Mouse (Mus musculus) hindbrain, embryonic 12.5 days (tissue): Measurements from ENCODE around the gene Slc17a3. TPM values are rescaled to one million over a fixed set of nuclear protein-coding genes. Genes with fewer than 3 reads are reported as not detected.

Source experiments
- ATAC-seq: fragments of 200-750 bp; cut with Nextera tagmentation; 2 replicates; pipeline ENCODE4 v1.8.0; 2017; ENCODE audit warnings: moderate TSS enrichment; ENCODE audit not compliant: low FRiP score
- H3K27ac ChIP-seq: fragments of 300-500 bp; sonication (generic); 2 replicates; pipeline ENCODE4 v1.5.1; 2016; ENCODE audit warnings: mild to moderate bottlenecking
- H3K27me3 ChIP-seq: fragments of 300-500 bp; sonication (generic); 2 replicates; pipeline ENCODE4 v1.6.1; 2016; ENCODE audit warnings: mild to moderate bottlenecking
- H3K36me3 ChIP-seq: fragments of 300-500 bp; sonication (generic); 2 replicates; pipeline ENCODE4 v1.6.1; 2016; ENCODE audit warnings: mild to moderate bottlenecking
- H3K4me1 ChIP-seq: fragments of 300-500 bp; sonication (generic); 2 replicates; pipeline ENCODE4 v1.6.1; 2016
- H3K4me2 ChIP-seq: fragments of 300-500 bp; sonication (generic); replicated peaks from 2 replicates; pipeline ENCODE4 v1.6.1; 2016; ENCODE audit warnings: mild to moderate bottlenecking
- H3K4me3 ChIP-seq: fragments of 300-500 bp; sonication (generic); 2 replicates; pipeline ENCODE4 v1.5.1; 2016; ENCODE audit warnings: mild to moderate bottlenecking
- H3K9ac ChIP-seq: fragments of 300-500 bp; sonication (generic); 2 replicates; pipeline ENCODE4 v1.6.1; 2016; ENCODE audit warnings: mild to moderate bottlenecking, moderate library complexity
- H3K9me3 ChIP-seq: fragments of 300-500 bp; sonication (generic); replicated peaks from 2 replicates; pipeline ENCODE4 v1.6.1; 2016; ENCODE audit warnings: mild to moderate bottlenecking
- WGBS: fragments of 180-500 bp; shearing (Covaris S2); methylation state at CpG from one replicate; pipeline ENCODE4 v1.1.7; 2016; 5-methylcytosine and 5-hydroxymethylcytosine counted together
- polyA plus RNA-seq: library from polyadenylated mRNA; unstranded; fragments of >200 nt; fragmentation: Nextera tagmentation; extraction: Ambion mirVana; gene quantifications from 2 replicates; pipeline ENCODE4 v1.2.1, GENCODE M21; 2016

Gene Slc17a3
- polyA plus RNA-seq, 1 experiment from 2014 or later, result not detected

DNA sequence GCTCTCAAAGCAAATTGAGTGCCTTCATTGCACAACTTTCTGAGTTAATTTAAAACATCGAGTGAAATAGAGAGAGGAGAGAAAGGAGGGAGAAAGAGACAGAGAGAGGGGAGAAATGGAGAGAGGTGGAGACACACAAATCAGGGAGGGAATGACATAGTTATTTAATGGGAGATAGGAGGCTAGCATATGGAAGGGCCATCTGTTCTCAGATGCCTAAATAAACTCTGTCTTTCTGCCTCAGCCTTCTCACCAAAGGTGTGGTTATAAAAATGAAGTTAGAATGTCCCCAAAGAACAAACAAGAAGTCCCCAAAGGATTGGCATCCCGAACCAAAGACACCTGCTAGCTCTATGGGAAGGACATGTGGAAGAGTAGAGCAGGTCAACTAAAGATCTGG, 10.1 kb downstream of the Slc17a3 start:
- Histone ChIP-seq H3K27me3 (no peaks in the 10 kb centered on the region), H3K4me1 (no peaks in the 10 kb centered on the region), H3K9ac (no peak overlapping the region), H3K9me3 (no peaks in the 10 kb centered on the region), H3K4me3 (no peak overlapping the region), H3K4me2 (no peak overlapping the region), H3K36me3 (no peaks in the 10 kb centered on the region), H3K27ac (no peak overlapping the region)
- WGBS, result 91% methylated on average over 2 of the region's 2 CpGs
- no peak for ATAC-seq

DNA sequence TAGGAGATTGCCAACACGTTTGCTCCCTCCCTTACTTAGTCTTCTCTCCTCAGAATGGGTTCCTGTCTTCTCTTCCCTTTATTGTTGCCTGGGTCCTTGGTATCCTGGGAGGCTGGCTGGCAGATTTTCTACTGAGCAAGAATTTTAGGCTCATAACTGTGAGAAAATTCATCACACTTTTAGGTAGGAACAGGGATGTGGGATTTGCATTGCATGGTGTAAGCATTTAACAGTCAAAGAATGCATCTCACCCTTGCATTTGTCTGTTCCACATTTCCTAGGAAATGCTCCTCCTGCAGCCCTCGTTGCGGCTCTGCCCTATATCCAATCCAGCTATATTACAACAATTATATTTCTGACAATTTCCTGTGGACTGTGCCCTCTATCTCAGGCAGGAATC, 17.2 kb downstream of the Slc17a3 start:
- H3K4me3 ChIP-seq, result no peak overlapping the region
- no peaks in the 10 kb centered on the region for H3K36me3 ChIP-seq
- no peaks in the 10 kb centered on the region for H3K27me3 ChIP-seq
- no peak for ATAC-seq
- WGBS, result 64% methylated on average over 3 of the region's 3 CpGs
- no peak overlapping the region for H3K9ac ChIP-seq
- H3K27ac ChIP-seq, result no peak overlapping the region
- no peaks in the 10 kb centered on the region for H3K9me3 ChIP-seq
- H3K4me2 ChIP-seq, result no peak overlapping the region
- H3K4me1 ChIP-seq, result no peaks in the 10 kb centered on the region

DNA sequence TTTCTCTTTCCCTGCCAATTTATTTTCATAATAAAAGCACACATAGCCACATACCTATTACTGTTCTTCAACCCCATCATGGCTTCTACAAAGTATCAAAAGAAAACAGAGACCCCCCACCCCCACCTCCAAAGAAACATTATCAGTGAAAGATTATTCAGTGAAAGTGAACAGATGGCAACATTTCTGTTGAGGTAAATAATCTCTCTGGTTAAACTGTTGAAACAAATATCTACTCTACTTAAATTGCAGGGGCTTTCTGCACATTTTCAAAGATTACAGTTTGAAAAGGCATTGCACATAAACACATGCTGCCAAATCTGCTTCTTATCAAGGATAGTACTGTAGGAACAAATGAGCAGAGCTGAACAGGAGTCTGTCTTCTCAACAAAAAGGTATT, 22.6 kb downstream of the Slc17a3 start:
- no peak for ATAC-seq
- Histone ChIP-seq H3K36me3 (no peaks in the 10 kb centered on the region), H3K4me3 (no peak overlapping the region), H3K4me2 (no peak overlapping the region), H3K27me3 (no peaks in the 10 kb centered on the region), H3K9me3 (no peaks in the 10 kb centered on the region), H3K27ac (no peak overlapping the region), H3K4me1 (no peaks in the 10 kb centered on the region), H3K9ac (no peak overlapping the region)

DNA sequence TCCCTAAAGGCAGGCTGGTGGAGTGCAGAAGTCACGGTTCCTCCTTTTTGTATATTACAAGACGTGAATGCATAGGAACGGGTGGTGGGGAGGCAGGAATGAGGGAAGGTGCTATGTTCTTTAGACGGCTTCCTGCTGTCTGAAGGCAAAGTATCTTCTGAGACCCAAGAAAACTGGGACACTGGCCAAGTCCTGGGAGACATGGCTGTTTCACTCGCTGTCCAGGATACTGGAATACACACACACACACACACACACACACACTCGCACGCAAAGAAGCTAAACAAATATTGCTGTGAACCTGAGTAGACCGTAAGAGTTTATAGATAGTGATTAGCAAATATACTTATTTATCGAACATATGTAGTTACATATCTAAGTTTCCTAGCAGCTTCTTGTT, 25.5 kb downstream of the Slc17a3 start:
- H3K36me3 ChIP-seq, result no peaks in the 10 kb centered on the region
- no peak for ATAC-seq
- no peak overlapping the region for H3K27ac ChIP-seq
- no peak overlapping the region for H3K4me2 ChIP-seq
- H3K4me1 ChIP-seq, result no peaks in the 10 kb centered on the region
- H3K27me3 ChIP-seq, result no peaks in the 10 kb centered on the region
- H3K9me3 ChIP-seq, result no peaks in the 10 kb centered on the region
- 90% methylated on average over 9 of the region's 9 CpGs for WGBS
- H3K4me3 ChIP-seq, result no peak overlapping the region
- H3K9ac ChIP-seq, result no peak overlapping the region

DNA sequence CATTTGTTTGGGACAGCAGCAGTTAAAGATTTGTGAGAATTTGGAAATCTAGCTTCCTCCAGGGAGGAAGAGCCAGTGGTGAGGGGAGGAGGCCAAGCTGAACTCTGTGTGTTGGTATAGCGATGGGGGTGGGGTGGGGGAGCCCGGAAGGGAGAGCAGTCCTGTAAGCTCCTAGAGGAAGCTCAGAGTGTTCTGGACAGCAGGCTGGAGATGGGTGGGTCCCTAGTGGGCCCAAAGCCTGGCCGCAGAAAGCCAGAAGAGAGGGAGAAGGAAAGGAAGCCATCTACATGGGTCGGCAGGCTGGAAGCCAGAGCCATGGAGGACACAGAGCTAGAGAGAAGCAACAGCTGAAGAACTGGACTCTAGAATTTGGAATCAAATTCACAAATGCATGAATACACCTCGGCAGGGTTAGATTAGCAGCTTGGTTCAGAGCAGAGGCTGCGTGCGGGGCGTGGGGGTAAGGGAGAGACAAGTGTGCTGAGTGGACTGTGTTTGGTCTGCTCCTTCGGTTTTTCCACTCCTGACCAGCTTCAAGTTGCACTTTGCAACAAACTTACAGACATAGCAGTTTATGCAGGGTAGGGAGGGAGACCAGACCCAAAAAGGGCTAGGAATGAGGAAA, 27.0 kb downstream of the Slc17a3 start:
- Histone ChIP-seq H3K9me3 (no peaks in the 10 kb centered on the region), H3K4me3 (no peak overlapping the region), H3K4me1 (no peaks in the 10 kb centered on the region), H3K9ac (no peak overlapping the region), H3K36me3 (no peaks in the 10 kb centered on the region), H3K27ac (no peak overlapping the region), H3K4me2 (no peak overlapping the region), H3K27me3 (no peaks in the 10 kb centered on the region)
- 82% methylated on average over 9 of the region's 9 CpGs for WGBS
- ATAC-seq, result no peak

DNA sequence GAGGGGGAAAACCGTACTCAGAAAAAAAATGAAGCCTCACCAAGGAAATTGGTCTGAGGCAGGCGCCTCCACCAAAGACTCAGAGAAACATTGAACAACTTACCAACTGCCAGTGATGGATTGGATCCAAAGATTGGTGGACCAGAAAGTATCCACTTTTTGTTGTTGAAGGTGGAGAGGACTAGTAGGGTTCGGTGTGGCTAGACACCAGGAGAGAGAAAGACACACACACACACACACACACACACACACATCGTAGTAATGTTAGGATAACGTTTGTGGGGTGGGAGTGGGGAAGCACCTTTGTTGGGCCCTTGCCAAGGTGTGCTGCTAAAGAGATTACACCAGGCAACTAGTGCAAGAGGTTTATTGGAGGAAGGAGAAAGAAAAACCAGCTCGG, 27.8 kb downstream of the Slc17a3 start:
- no peaks in the 10 kb centered on the region for H3K9me3 ChIP-seq
- no peaks in the 10 kb centered on the region for H3K4me1 ChIP-seq
- WGBS, result 92% methylated on average over 6 of the region's 6 CpGs
- H3K4me3 ChIP-seq, result no peak overlapping the region
- no peak for ATAC-seq
- H3K27ac ChIP-seq, result no peak overlapping the region
- H3K27me3 ChIP-seq, result no peaks in the 10 kb centered on the region
- H3K36me3 ChIP-seq, result no peaks in the 10 kb centered on the region
- H3K9ac ChIP-seq, result no peak overlapping the region
- no peak overlapping the region for H3K4me2 ChIP-seq

DNA sequence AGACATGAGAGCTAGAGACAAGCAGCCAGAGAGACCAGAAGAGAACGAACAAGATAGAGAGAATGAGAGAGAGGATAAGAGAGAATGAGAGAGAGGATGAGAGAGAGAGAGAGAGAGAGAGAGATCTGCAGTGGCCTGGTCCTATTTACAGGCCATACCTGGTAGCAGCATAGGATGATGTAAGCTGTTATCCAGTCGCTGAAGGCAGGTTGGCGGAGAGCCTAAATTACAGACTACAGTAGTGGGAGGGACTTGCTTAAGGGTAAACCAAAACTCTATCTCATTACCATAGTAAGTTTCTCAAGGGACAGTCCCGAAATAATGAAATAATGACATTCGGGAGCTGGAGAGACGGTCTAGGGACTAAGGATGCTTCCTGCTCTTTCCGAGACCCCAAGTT, 28.2 kb downstream of the Slc17a3 start, which contains the start of gene Slc17a1:
TSS of gene Slc17a1 (plus strand) at position 346 of the 400 bp plus-strand sequence.
- no peaks in the 10 kb centered on the region for H3K27me3 ChIP-seq
- no peak within 1 kb of the TSS for H3K27ac ChIP-seq
- whole genome bisulfite sequencing, result 92% methylated on average over 7 of the region's 7 CpGs
- H3K4me1 ChIP-seq, result no peaks in the 10 kb centered on the region
- no peak for ATAC-seq
- no peak within 1 kb of the TSS for H3K9ac ChIP-seq
- H3K9me3 ChIP-seq, result no peaks in the 10 kb centered on the region
- H3K36me3 ChIP-seq, result no peaks in the 10 kb centered on the region
- H3K4me2 ChIP-seq, result no peak within 1 kb of the TSS
- no peak within 1 kb of the TSS for H3K4me3 ChIP-seq

DNA sequence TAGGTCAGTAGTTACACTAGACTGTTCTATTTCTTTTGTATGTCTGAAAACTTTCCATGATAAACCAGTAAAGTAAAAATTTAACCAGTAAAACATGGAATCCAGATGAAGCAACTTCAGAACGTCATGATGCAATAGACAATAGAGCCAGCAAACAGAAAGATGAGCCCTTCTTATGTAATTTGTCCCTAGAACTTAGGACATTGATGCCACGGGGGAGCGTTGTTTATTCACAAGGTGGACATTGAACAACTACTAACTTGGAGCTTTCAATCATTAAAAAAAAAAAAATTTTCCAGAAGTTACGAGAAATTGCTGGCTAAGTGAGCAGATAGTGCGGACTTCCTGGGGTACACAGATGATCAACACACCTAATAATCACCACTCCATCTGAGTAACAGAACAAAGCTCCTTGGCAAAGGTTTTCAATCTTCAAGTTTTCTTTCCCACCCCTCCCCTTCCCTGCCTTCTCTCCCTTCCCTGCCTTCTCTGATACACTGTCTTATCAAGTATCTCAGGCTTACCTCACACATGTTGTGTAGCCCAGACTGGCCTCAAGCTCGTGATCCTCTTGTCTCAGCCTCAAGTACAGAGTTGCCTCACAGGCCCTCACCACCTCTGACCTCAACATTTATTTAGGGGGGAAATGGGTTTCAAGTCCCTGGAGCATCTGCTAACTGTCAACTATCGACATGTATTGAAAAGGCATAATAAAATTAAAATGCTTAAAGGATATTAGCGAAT, 29.7 kb downstream of the Slc17a3 start:
- H3K4me2 ChIP-seq, result no peak overlapping the region
- WGBS, result 88% methylated on average over 8 of the region's 8 CpGs
- H3K4me3 ChIP-seq, result no peak overlapping the region
- H3K4me1 ChIP-seq, result no peaks in the 10 kb centered on the region
- H3K36me3 ChIP-seq, result no peaks in the 10 kb centered on the region
- no peak overlapping the region for H3K9ac ChIP-seq
- no peaks in the 10 kb centered on the region for H3K27me3 ChIP-seq
- no peak for ATAC-seq
- H3K9me3 ChIP-seq, result no peaks in the 10 kb centered on the region
- no peak overlapping the region for H3K27ac ChIP-seq

DNA sequence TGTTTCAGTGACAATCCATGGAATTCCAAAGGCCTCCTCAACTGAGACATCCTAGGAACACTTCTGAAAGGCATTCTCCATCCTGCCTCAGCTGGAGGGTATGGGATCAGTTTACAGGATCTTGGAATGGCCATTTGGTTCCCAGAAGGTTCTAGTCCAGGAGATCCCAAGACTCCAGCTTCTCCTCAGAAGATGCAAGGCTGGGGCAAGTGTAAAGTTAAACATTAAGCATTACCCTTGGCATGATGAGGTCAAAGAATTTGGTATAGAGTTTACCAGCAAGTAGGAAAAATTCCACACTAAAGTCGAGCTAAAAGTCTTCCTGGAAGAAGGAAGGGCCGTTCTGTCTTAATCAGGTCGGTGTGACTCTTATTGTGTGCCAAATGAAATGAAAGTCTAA, 30.8 kb downstream of the Slc17a3 start:
- H3K27me3 ChIP-seq, result no peaks in the 10 kb centered on the region
- H3K36me3 ChIP-seq, result no peaks in the 10 kb centered on the region
- ATAC-seq, result no peak
- 89% methylated on average over 3 of the region's 3 CpGs for WGBS
- no peak overlapping the region for H3K4me2 ChIP-seq
- H3K4me3 ChIP-seq, result no peak overlapping the region
- no peak overlapping the region for H3K27ac ChIP-seq
- H3K4me1 ChIP-seq, result no peaks in the 10 kb centered on the region
- H3K9ac ChIP-seq, result no peak overlapping the region
- H3K9me3 ChIP-seq, result no peaks in the 10 kb centered on the region

DNA sequence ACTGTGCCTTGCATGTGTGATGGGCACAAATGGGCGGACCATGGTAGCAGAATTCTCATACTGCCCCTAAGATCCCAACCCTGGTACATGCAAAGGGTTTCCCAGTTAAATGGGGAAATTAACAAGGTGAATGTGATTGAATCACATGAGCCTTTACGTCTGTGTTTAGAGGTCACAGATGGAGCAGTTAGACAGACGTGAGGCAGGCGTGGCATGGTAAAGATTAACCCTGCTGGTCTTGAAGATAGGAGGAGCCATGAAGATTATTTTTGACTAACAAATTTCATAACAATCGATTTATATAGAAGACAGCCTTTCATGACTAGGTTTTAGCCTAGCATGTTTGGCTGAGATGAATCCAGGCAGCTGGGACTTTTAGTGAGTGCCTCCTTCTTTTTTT, 33.9 kb downstream of the Slc17a3 start:
- H3K27ac ChIP-seq, result no peak overlapping the region
- no peaks in the 10 kb centered on the region for H3K27me3 ChIP-seq
- H3K4me1 ChIP-seq, result no peaks in the 10 kb centered on the region
- no peak overlapping the region for H3K9ac ChIP-seq
- ATAC-seq, result no peak
- H3K4me3 ChIP-seq, result no peak overlapping the region
- no peaks in the 10 kb centered on the region for H3K36me3 ChIP-seq
- no peaks in the 10 kb centered on the region for H3K9me3 ChIP-seq
- H3K4me2 ChIP-seq, result no peak overlapping the region
- WGBS, result 83% methylated on average over 5 of the region's 5 CpGs

DNA sequence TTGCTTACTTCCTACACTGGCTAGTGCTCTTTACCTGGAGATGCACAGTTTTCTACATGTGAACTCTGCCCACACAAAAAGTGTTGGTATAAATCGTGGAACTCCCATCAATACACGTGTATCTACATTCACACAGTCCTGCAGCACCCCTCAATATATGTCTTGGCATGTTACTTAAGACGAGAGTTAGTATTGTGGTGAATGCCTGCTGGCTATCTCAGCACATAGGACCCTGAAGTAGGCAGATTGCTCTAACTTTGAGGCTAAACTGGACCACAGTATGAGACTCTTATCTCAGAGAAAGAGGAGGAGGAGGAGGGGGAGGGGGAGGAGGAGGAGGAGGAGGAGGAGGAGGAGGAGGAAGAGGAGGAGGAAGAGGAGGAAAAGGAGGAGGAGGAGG, 39.9 kb downstream of the Slc17a3 start:
- Histone ChIP-seq H3K4me3 (no peak overlapping the region), H3K27ac (no peak overlapping the region), H3K4me2 (no peak overlapping the region), H3K4me1 (no peaks in the 10 kb centered on the region), H3K36me3 (no peaks in the 10 kb centered on the region), H3K9ac (no peak overlapping the region), H3K27me3 (no peaks in the 10 kb centered on the region), H3K9me3 (no peaks in the 10 kb centered on the region)
- ATAC-seq, result no peak
- 79% methylated on average over 3 of the region's 3 CpGs for WGBS

DNA sequence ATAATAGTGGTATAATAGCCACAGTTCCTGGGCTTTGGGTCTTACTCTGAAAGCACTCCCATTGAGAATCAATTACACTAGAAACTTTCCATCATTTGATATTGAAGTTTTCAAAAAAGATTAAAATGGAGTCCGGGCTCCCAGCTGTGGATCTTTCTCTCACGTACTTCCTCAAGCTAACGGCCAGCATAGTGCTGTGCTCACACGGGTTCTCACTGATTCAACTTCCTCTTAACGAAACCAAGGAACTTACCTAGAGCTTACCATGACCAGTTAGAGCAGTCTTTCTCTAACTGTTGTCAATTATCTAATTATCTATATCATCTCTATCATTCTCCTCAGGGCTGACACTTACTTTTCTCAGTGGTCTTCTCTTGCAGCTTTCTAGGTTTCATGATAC, 40.4 kb downstream of the Slc17a3 start:
- Histone ChIP-seq H3K4me1 (no peaks in the 10 kb centered on the region), H3K27ac (no peak overlapping the region), H3K36me3 (no peaks in the 10 kb centered on the region), H3K4me2 (no peak overlapping the region), H3K4me3 (no peak overlapping the region), H3K9ac (no peak overlapping the region), H3K9me3 (no peaks in the 10 kb centered on the region), H3K27me3 (no peaks in the 10 kb centered on the region)
- ATAC-seq, result no peak
- 92% methylated on average over 5 of the region's 5 CpGs for WGBS

DNA sequence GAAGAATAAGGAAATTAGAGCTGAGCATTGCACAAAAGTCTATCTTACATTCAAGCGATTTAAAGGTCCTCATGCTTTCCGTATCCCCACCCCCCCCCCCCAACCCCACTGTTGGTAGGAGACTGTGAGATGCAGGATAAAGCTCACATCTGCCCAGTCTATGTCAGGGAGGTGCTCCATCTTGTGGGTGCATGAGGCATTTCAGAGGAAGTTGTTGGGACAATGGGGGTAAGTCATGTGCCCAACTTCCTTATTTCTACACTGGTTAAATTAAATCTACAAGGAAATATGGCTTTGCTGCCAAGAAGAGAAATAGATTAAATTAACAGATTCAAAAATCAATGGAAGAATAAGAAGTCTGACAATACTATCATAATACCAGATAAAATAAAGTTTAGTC, 46.3 kb downstream of the Slc17a3 start:
- WGBS, result 47% methylated on average over 2 of the region's 2 CpGs
- no peaks in the 10 kb centered on the region for H3K4me1 ChIP-seq
- H3K9ac ChIP-seq, result no peak overlapping the region
- no peak overlapping the region for H3K4me2 ChIP-seq
- no peaks in the 10 kb centered on the region for H3K27me3 ChIP-seq
- H3K9me3 ChIP-seq, result no peaks in the 10 kb centered on the region
- no peak overlapping the region for H3K4me3 ChIP-seq
- no peak for ATAC-seq
- H3K36me3 ChIP-seq, result no peaks in the 10 kb centered on the region
- no peak overlapping the region for H3K27ac ChIP-seq
